Mouse (Mus musculus) lung, adult 2 months (tissue): ENCODE measurements around the gene Fbxl19. TPM values are rescaled to one million over a fixed set of nuclear protein-coding genes. Genes with fewer than 3 reads are reported as not detected.

Source experiments
- DNase-seq: peaks from one replicate; pipeline ENCODE4 v3.0.0; 2022
- H3K4me1 ChIP-seq: fragments of 200-500 bp; 2 replicates; pipeline ENCODE4 v1.6.1; 2011; ENCODE audit warnings: low read length; ENCODE audit not compliant: control insufficient read depth, insufficient read depth
- H3K4me3 ChIP-seq: fragments of 200-500 bp; replicated peaks from 2 replicates; pipeline ENCODE3; 2011; ENCODE audit warnings: low read depth, mild to moderate bottlenecking, control low read depth, low read length; ENCODE audit errors: extremely low read depth
- CTCF ChIP-seq: fragments of 200-500 bp; IDR thresholded peaks from 2 replicates; pipeline ENCODE4 v1.5.1; 2011; ENCODE audit warnings: mild to moderate bottlenecking, low read length, control low read depth; ENCODE audit not compliant: insufficient read depth
- POLR2A ChIP-seq: fragments of 200-500 bp; IDR thresholded peaks from 2 replicates; pipeline ENCODE4 v1.6.1; 2011; ENCODE audit warnings: low read depth, mild to moderate bottlenecking, control low read depth, low read length, borderline replicate concordance; ENCODE audit errors: extremely low read depth
- WGBS: fragments of 180-500 bp; shearing (Covaris S2); methylation state at CpG from one replicate; pipeline ENCODE4 v1.1.7; 2018; 5-methylcytosine and 5-hydroxymethylcytosine counted together
- polyA plus RNA-seq: library from polyadenylated mRNA; depleted of rRNA; stranded (reverse); fragments of >200 nt; gene quantifications from 2 replicates; pipeline ENCODE4 v1.2.3, GENCODE M21; 2012

Gene Fbxl19
- polyA plus RNA-seq, 1 experiment = 25.9 TPM

GRCm38 (mm10) chr7:127798591-127798990 lies 54.2 kb downstream of the Fbxl19 start:
- DNase-seq = no peak
- 89% methylated on average over 4 of the region's 4 CpGs for WGBS
- Histone ChIP-seq H3K4me1 (peaks cover 6% of the 10 kb centered on the region), H3K4me3 (no peak overlapping the region)
- no peak for TF ChIP-seq POLR2A
- TF ChIP-seq CTCF = no peak

GRCm38 (mm10) chr7:127799211-127799610 lies 54.9 kb downstream of the Fbxl19 start:
- WGBS = 88% methylated on average over 13 of the region's 13 CpGs
- TF ChIP-seq POLR2A (no peak), CTCF (no peak)
- H3K4me3 ChIP-seq = no peak overlapping the region
- peaks cover 6% of the 10 kb centered on the region for H3K4me1 ChIP-seq
- DNase-seq = no peak

GRCm38 (mm10) chr7:127799738-127800137 lies 55.4 kb downstream of the Fbxl19 start:
- TF ChIP-seq POLR2A (no peak), CTCF (no peak)
- Histone ChIP-seq H3K4me3 (no peak overlapping the region), H3K4me1 (peaks cover 6% of the 10 kb centered on the region)
- no peak for DNase-seq
- 83% methylated on average over 1 of the region's 1 CpGs for WGBS

GRCm38 (mm10) chr7:127800435-127801009 lies 56.2 kb downstream of the Fbxl19 start, which contains the start of gene Hsd3b7:
TSS of gene Hsd3b7 (plus strand) at chr7:127800604.
- WGBS = 13% methylated on average over 6 of the region's 6 CpGs

GRCm38 (mm10) chr7:127801010-127801621 lies 56.8 kb downstream of the Fbxl19 start:
- peaks cover 6% of the 10 kb centered on the region for H3K4me1 ChIP-seq
- H3K4me3 ChIP-seq = peak overlapping the region; percentile 81
- DNase-seq = no peak
- TF ChIP-seq CTCF (no peak), POLR2A (no peak)
- WGBS = 77% methylated on average over 8 of the region's 8 CpGs

More at GRCm38 (mm10) chr7:127800435-127801009, 56.2 kb downstream of the Fbxl19 start, which contains the start of gene Hsd3b7:
- TF ChIP-seq CTCF (peak; percentile 81), POLR2A (peak; percentile 94; the same call in 1 of the 2 replicates)
- Histone ChIP-seq H3K4me3 (peak within 1 kb of the TSS; percentile 81), H3K4me1 (peaks cover 6% of the 10 kb centered on the region)
- peak; percentile 92 for DNase-seq

GRCm38 (mm10) chr7:127802313-127802712 lies 58.0 kb downstream of the Fbxl19 start:
- DNase-seq = no peak
- WGBS = 89% methylated on average over 17 of the region's 17 CpGs
- TF ChIP-seq POLR2A (no peak), CTCF (no peak)
- Histone ChIP-seq H3K4me1 (peaks cover 6% of the 10 kb centered on the region), H3K4me3 (no peak overlapping the region)

GRCm38 (mm10) chr7:127808821-127809220 lies 64.5 kb downstream of the Fbxl19 start:
- Histone ChIP-seq H3K4me1 (no peaks in the 10 kb centered on the region), H3K4me3 (no peak overlapping the region)
- TF ChIP-seq POLR2A (no peak), CTCF (no peak)
- no peak for DNase-seq
- 69% methylated on average over 5 of the region's 5 CpGs for WGBS

GRCm38 (mm10) chr7:127809846-127810245 lies 65.5 kb downstream of the Fbxl19 start:
- no peak for TF ChIP-seq CTCF
- no peak for TF ChIP-seq POLR2A
- H3K4me1 ChIP-seq = no peaks in the 10 kb centered on the region; the same call in 1 of the 2 replicates
- DNase-seq = no peak
- no peak overlapping the region for H3K4me3 ChIP-seq
- 88% methylated on average over 1 of the region's 1 CpGs for WGBS

DNA sequence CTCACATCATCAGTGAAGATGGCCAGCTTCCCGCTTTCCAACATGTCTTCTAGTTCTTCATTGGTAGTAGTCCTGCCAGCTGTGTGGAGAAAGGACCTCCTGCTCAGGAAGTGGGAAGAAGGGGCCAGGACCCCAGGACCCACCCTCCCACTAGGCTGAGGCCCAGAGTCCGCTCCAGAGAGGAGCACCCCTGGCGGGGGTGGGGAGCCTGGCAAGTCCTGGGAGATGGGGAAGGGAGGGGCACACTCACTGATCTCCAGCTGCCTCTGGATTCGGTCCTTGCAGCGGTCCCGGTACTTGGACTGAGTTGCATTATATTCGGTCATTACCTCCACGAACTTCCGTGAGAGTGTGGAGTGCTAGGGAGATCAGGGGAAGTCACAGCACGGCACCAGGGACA lies 66.3 kb downstream of the Fbxl19 start:
- no peak for DNase-seq
- TF ChIP-seq CTCF (no peak), POLR2A (no peak)
- H3K4me1 ChIP-seq = no peaks in the 10 kb centered on the region; the same call in 1 of the 2 replicates
- H3K4me3 ChIP-seq = no peak overlapping the region
- 80% methylated on average over 10 of the region's 10 CpGs for WGBS

- no peaks in the 10 kb centered on the region; the same call in 1 of the 2 replicates for H3K4me1 ChIP-seq
- no peak for TF ChIP-seq POLR2A
- no peak for TF ChIP-seq CTCF
- H3K4me3 ChIP-seq = no peak overlapping the region
- DNase-seq = no peak
- WGBS = 73% methylated on average over 4 of the region's 4 CpGs
These were observed 66.9 kb downstream of the Fbxl19 start for GRCm38 (mm10) chr7:127811240-127811639.

DNA sequence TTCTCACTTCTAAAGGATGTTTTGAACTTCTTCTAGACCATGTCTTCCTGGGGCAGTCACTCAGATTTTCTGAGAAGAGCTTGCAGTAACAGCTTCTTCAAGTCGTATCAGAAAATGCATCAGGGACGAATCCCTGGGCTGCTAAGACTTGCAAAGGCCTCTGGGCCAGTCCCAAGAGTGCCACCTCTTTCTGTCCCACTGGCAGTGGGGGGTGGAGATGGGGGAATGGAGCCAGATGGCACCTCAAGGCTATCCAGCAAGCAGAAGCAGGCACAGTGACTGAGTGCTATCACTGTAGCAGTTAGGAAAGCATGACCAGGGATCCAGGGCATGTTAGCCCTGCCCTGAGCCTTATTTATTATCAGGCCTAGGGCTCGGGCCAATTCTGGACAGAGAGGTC lies 67.9 kb downstream of the Fbxl19 start:
- WGBS = 80% methylated on average over 3 of the region's 3 CpGs
- no peak for TF ChIP-seq CTCF
- no peak for TF ChIP-seq POLR2A
- no peak for DNase-seq
- Histone ChIP-seq H3K4me3 (no peak overlapping the region), H3K4me1 (no peaks in the 10 kb centered on the region; the same call in 1 of the 2 replicates)
